Mouse (Mus musculus) cerebellum, adult 9-11 months (tissue): ENCODE data around the gene Gdf1.

Experiments
- DNase-seq: peaks from one replicate; pipeline ENCODE4 v3.0.0; 2022

Gdf1 gene

DNA sequence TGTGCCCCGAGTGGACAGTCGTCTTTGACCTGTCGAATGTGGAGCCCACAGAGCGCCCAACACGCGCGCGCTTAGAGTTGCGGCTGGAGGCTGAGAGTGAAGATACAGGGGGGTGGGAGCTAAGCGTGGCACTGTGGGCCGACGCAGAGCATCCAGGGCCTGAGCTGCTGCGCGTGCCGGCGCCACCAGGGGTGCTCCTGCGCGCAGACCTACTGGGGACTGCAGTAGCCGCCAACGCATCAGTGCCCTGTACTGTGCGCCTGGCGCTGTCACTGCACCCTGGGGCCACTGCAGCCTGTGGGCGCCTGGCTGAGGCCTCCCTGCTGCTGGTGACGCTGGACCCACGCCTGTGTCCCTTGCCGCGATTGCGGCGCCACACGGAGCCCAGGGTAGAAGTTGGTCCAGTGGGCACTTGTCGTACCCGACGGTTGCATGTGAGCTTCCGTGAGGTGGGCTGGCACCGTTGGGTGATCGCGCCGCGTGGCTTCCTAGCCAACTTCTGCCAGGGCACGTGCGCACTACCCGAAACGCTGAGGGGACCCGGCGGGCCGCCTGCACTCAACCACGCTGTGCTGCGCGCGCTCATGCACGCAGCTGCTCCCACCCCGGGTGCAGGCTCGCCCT is 1.2 kb downstream of the Gdf1 start:
- peak; percentile 61 for DNase-seq

GRCm38 (mm10) chr8:70331526-70331925 is 1.9 kb downstream of the Gdf1 start:
- peak; percentile 53 for DNase-seq

DNA sequence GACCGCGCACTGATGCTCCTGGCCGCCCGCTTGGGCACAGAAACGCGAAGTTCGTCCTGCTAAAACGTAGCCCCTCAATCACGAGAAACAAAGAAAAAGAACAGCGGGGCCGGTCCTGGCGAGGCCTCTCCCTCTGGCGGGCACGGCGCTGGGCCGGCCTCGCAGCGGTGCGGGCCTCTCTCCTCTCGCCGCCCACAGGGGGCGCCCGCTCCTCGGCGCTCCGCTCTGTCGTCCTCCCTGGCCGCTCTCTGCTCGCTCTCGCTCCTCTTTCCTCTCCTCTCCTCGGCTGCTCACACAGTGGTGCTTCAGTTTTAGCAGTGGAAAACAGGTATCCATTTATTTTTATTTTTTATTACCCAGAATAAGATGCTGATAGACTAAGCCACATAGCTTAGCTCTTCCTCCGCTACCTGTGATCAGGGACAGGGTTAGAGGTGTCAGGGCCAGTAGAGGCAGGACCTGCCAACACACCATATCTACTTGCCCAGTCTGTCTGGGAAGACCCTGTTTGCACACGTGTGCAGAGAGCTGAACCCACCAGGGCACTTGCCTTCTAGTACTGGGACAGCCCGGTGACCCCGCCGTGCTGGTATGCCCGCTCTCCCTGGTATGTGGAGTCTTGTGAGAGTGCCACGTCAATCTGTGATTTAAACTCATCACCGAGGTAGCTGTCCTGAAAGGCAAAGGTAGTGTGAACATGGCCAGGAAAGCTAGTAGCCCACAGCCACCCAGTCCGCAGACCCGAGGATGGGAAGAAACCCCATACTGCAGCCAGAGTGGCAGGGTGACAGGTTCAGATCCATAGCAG is 2.7 kb downstream of the Gdf1 start:
- DNase-seq: peak; percentile 85

- DNase-seq: peak; percentile 49
These were observed 3.2 kb downstream of the Gdf1 start for GRCm38 (mm10) chr8:70332878-70333202.

- no peak for DNase-seq
These were observed 9.3 kb downstream of the Gdf1 start for GRCm38 (mm10) chr8:70338931-70339330.

GRCm38 (mm10) chr8:70340659-70341058 is 11.0 kb downstream of the Gdf1 start:
- DNase-seq: peak; percentile 78

DNA sequence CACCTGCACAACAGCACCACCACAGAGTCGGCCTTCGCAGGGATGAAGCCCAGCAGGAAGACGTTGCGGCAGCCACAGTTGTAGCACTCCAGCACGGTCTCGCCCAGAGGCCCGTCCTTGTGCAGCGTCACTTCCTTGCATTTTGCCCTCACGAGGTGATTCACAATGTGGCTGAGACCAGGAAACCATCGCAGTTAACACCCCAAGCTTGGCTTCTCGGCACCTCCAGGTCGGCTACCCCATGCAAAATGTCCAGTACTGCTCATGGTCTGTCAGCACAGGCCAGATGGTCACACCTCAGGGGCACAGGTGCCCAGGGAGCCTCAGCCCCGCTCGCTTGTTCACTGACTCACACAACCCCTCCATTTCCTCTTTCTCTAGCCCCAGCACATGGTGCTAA is 12.4 kb downstream of the Gdf1 start:
- DNase-seq: peak; percentile 78

- no peak for DNase-seq
These were observed 13.5 kb downstream of the Gdf1 start for GRCm38 (mm10) chr8:70343076-70343475.

- peak; percentile 67 for DNase-seq
These were observed 14.1 kb downstream of the Gdf1 start for GRCm38 (mm10) chr8:70343696-70344095.

DNA sequence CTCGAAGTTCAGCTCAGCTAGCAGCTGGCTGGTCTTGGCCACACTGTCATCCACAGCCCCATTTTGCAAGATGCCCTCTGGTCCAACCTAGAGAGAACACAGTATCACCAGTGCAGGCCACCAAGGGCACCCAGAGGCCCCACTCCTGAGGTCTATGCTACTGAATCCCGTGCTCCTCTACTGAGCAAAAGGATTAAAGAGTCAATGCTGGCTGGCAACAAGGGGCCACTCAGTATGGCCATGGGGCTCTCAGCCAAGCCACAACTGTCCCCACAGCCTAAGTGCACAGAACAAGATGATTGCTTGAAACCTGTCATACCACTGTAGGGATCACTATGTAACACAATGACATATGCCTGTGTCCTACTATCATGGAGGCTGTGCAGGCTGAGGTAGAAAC is 14.7 kb downstream of the Gdf1 start:
- no peak for DNase-seq

- DNase-seq: no peak
These were observed 17.8 kb downstream of the Gdf1 start for GRCm38 (mm10) chr8:70347443-70347842.

DNA sequence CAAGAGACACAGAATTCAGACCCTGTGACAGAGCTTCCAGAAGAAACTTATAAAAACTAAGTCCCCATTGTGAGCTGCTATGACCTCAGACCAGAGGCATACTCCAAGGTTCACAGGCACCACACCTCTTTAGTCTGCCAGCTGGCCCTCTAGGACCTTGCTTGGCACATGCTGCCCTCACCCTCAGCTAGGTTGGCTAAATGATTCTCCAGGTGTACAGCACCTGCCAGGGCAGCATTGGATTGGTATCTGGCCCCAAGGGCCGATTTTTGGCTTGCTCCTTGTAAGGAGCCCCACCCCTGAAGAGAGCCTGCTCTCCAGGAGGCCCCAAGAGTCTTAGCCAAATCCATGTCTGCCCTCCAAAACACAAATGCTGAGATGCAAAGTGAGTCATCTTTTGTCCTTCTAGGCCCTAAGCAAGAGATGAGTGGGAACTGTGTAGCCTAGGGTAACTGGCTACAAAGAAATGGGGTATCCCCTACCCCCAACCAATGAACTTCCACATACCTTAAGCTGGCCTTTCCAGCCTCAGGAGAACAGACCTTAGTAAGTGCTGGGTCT is 18.3 kb downstream of the Gdf1 start:
- DNase-seq: peak; percentile 57

GRCm38 (mm10) chr8:70351035-70351999 is 21.7 kb downstream of the Gdf1 start:
- DNase-seq: peak; percentile 73

GRCm38 (mm10) chr8:70352000-70352384 is 22.4 kb downstream of the Gdf1 start:
- no peak for DNase-seq

DNA sequence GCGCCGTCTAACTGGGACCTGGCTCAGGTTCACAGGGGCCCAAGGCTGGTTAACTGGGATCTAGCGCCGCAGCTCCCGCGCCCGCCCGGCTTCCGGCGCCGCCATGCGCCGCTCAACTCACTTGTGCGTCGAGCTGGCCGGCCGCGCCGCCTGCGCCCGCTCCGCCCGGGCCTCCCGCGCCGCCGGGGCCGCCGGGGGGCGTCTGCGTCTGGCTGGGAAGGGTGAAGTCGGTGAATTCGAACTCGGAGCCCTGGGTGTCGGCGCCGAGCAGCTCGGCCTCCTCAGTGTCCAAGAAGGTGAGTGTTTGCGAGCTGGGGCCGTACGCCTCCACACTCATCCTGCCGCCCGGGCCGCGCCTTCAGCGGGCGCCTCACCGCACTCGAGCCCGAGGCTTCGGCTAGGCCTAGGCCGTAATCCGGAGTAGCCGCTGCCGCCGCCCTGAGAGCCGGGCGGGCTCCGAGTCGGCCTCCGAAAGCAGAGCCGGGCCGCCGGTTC is 23.1 kb downstream of the Gdf1 start:
- DNase-seq: no peak

DNA sequence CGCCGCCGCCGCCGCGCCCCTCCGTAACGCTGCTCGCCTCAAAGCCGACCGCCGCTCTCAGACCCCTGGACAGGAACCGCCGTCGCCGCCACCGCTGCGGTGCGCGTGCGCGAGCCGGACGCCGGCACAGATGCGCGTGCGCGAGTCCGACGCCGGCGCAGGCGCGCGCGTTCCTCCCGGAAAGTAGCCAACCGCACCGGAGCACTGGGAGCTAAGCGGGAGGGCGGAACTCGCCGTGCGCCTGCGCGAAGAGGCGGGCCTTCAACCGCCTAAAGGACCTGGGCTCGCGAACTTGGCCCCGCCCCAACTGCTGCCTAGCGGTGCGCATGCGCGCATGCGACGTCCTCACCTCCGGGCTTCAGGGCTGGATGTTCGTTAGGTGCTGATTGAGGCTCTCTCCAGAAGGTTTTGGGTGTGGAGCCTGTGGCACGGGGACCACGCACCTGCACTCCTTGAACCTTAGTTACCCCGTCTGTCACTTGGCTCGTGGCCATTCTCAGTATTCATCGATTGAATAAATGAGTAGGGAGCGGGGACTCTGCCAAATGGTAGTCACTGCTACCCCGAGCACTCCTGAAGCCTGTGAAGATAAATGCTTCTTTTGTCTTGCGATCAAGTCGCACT is 23.7 kb downstream of the Gdf1 start, which contains the start of gene Upf1:
TSS of gene Upf1 (minus strand) at position 85 of the 624 bp plus-strand sequence.
- peak; percentile 100 for DNase-seq

- DNase-seq: no peak
These were observed 24.4 kb downstream of the Gdf1 start for GRCm38 (mm10) chr8:70354004-70354403.

DNA sequence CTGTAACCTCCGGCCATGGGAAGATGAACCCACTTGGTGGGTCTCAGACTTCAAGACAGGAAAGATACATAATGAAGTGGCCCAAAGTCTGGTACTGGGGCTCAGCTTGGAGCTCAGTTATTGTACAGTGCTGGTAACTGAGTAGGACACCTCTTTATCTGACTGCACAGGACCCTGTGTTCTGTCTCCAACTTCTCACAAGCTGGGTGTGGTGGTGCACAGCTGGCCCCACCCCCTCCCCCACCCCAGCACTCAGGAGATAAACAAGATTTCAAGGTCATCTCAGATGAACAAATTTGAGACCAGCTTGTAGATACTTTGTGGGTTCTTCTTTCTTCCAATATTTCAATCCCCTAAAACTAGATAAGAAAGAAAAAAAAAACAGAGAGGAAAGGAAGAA is 26.5 kb downstream of the Gdf1 start:
- no peak for DNase-seq

DNA sequence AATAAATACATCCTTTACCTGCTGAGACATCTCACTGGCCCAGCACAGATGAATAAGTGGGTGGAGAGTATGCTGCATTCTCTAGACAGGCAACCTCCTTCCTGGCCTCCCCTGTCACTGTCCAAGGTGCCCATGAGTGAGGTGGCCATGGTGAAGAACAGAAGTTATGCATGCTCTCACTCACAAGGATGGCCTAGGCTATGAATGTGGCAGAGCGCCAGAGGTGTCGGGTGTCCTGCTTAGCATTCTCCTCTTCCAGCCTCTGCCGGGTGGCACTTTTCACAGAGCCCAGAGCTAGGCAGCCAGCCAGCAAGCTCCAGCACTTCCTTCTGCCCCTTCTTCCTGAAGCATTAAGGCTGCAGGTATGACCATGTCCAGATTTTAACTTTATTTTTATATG is 29.8 kb downstream of the Gdf1 start:
- no peak for DNase-seq

DNA sequence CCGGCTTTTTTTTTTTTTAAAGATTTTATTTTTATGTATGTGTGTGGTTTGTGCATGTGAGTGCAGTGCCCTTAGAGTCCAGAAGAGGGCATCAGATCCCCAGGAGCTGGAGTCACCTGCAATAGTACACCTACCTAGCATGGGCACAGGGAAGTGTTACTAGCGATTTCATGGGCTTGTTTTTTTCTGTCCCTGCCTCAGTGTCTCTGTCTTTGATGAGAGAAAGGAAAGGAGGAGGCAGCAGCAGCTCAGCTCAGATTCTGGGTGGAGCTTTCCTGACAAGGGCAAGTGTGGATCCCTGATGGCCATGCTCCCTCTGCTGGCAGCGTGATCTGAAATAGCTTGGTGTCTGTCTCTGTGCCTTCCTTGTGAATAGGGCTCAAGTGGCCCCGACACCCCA is 31.2 kb downstream of the Gdf1 start:
- no peak for DNase-seq

DNA sequence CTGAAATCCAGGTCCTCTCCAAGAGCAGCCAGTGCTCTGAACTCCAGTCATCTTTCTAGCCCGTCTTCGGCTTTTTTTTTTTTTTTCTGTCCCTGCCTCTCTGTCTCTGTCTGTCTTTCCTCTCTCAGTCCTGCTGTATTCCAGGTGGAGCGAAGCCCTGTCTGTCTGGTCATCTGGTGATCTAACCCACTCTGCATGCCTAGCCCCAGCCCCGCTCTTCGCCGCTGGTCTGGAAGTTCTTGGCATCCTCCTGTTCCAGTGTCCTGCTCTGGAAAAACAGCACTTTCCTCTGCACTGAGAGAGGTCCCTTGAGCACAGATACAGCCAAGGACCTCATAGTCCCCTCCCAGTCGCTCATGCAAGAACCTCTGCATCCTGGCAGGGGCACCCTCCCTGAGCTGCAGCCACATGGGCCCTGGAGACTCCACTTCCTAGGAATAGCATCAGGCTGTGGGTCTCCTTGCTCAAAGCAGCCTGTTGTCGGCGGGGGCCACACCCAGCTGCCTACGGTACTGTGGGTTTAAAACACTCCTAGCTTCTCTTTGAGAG is 31.9 kb downstream of the Gdf1 start:
- no peak for DNase-seq

DNA sequence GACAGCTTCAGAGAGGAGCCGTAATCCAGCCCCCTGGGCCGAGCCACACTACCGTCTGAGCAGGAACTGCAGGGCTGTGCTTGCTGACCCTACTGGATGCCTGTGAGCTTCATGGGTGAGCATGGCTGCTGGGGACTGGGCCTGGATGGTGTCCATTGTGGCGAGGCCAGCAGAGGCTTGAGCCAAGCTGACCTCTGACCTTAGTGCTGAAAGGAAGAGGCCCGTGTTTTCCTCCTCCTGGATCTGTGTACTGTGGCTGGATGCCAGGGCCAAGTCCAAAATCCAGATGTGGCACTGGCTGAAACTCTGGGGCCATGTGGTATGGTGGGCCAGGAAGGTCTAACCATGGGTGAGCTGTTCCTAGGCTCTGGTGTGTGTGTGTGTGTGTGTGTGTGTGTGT is 34.4 kb downstream of the Gdf1 start:
- DNase-seq: no peak
